Mouse (Mus musculus) ES-E14 (cell line): ENCODE measurements around the gene Ahsg. TPM values are rescaled to one million over a fixed set of nuclear protein-coding genes. Genes with fewer than 3 reads are reported as not detected.
A peak's percentile ranks its signal among the peaks of the same experiment; 100 is the strongest.

Experiments used
- DNase-seq: peaks from one replicate; pipeline ENCODE4 v3.0.0-alpha.2; 2013; ENCODE audit warnings: low read depth, low spot score
- H3K27ac ChIP-seq: 2 replicates; pipeline ENCODE4 v1.5.1; 2012; ENCODE audit warnings: low read depth, mild to moderate bottlenecking, low read length, moderate library complexity, mixed read lengths; ENCODE audit not compliant: poor library complexity, insufficient read depth, severe bottlenecking
- H3K36me3 ChIP-seq: 2 replicates; pipeline ENCODE4 v1.6.1; 2012; ENCODE audit warnings: mild to moderate bottlenecking, low read length, moderate library complexity, mixed read lengths; ENCODE audit not compliant: control insufficient read depth, poor library complexity, insufficient read depth, severe bottlenecking
- H3K4me1 ChIP-seq, 2 experiments: fragments of 150-350 bp in 1 of 2; sonication (generic) in 1 of 2; 2 replicates each; pipeline ENCODE4 v1.6.1; 2012; ENCODE audit warnings: low read length in 2 of 2, mild to moderate bottlenecking in 1 of 2, mixed read lengths in 1 of 2; ENCODE audit not compliant: control insufficient read depth in 2 of 2, insufficient read depth in 2 of 2, poor library complexity in 1 of 2
- H3K4me3 ChIP-seq, 2 experiments: fragments of 150-350 bp in 1 of 2; sonication (generic) in 1 of 2; 2 replicates each; pipeline ENCODE4 v1.5.1; 2012; ENCODE audit warnings: low read length in 2 of 2, low read depth in 1 of 2, mild to moderate bottlenecking in 1 of 2, mixed read lengths in 1 of 2; ENCODE audit not compliant: insufficient read depth in 1 of 2, poor library complexity in 1 of 2, severe bottlenecking in 1 of 2
- H3K9ac ChIP-seq: 2 replicates; pipeline ENCODE4 v1.6.1; 2012; ENCODE audit warnings: low read depth, mild to moderate bottlenecking, low read length, mixed read lengths; ENCODE audit not compliant: poor library complexity, insufficient read depth, severe bottlenecking
- H3K9me3 ChIP-seq: fragments of 150-350 bp; sonication (generic); 2 replicates; pipeline ENCODE4 v1.6.1; 2012; ENCODE audit warnings: low read depth, mild to moderate bottlenecking, low read length; ENCODE audit not compliant: control insufficient read depth, insufficient read depth
- CHD2 ChIP-seq: IDR thresholded peaks from 2 replicates; pipeline ENCODE4 v1.6.1; 2014; ENCODE audit warnings: mild to moderate bottlenecking, low read depth, low read length, inconsistent platforms
- HCFC1 ChIP-seq: IDR thresholded peaks from 2 replicates; pipeline ENCODE4 v1.6.1; 2012; ENCODE audit warnings: low read length, inconsistent platforms, borderline replicate concordance; ENCODE audit not compliant: insufficient read depth
- MAFK ChIP-seq: IDR thresholded peaks from 2 replicates; pipeline ENCODE4 v1.6.1; 2014; ENCODE audit warnings: mild to moderate bottlenecking, low read depth, low read length, inconsistent platforms; ENCODE audit not compliant: insufficient read depth
- ZC3H11A ChIP-seq: IDR thresholded peaks from 2 replicates; pipeline ENCODE4 v1.6.1; 2012; ENCODE audit warnings: low read depth, mild to moderate bottlenecking, inconsistent platforms, low read length, borderline replicate concordance
- ZNF384 ChIP-seq: IDR thresholded peaks from 2 replicates; pipeline ENCODE4 v1.6.1; 2012; ENCODE audit warnings: low read depth, low read length, inconsistent platforms
- in situ Hi-C, 2 experiments: fragments of 600-800 bp; cut with MboI; formaldehyde crosslinking; loops; one replicate each; pipeline ENCODE4 v1.15.1; 2025; ENCODE audit warnings: low sequenced_read_pairs in 2 of 2, inconsistent platforms in 1 of 2; ENCODE audit not compliant: unreplicated experiment in 2 of 2
- total RNA-seq: library from RNA; depleted of rRNA; stranded (reverse); fragments of 300-350 nt; gene quantifications from 2 replicates; pipeline ENCODE4 v1.2.3, GENCODE M21; 2012

Ahsg gene
- total RNA-seq, 1 experiment, result 1.8 TPM

DNA sequence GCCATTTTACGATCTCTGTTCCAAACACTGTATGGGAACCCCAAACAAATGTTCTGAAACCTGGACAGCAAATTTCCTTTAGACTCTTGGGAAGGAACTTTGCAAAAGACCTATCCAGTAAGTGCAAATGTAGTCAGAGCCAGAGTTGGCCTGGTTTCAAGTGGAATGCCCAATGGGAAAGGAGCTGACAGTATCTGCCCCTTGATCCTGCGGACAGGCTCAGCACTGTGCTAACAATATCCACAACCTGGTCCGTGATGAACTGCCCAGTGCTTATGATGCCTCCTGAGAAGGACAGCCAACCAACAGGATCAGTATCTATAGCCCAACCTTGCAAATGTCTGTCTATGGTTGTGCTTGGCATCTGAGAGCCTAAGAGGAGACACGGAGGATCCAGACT, 45.6 kb upstream of the Ahsg start:
- Histone ChIP-seq H3K9ac (no peak overlapping the region), H3K9me3 (no peaks in the 10 kb centered on the region), H3K27ac (no peak overlapping the region), H3K4me1 (no peaks in the 10 kb centered on the region), H3K36me3 (no peaks in the 10 kb centered on the region; the same call in 1 of the 2 replicates), H3K4me3 (no peak overlapping the region)
- in situ Hi-C loops, result no loop called here
- TF ChIP-seq MAFK (no peak), ZC3H11A (no peak), ZNF384 (no peak), CHD2 (no peak), HCFC1 (no peak)
- DNase-seq, result no peak

- Histone ChIP-seq H3K9ac (no peak overlapping the region), H3K9me3 (no peaks in the 10 kb centered on the region), H3K4me3 (no peak overlapping the region), H3K4me1 (no peaks in the 10 kb centered on the region), H3K36me3 (no peaks in the 10 kb centered on the region), H3K27ac (no peak overlapping the region)
- in situ Hi-C loops, result no loop called here
- TF ChIP-seq ZNF384, result no peak
- TF ChIP-seq HCFC1, result no peak
- no peak for TF ChIP-seq MAFK
- no peak for TF ChIP-seq CHD2
- TF ChIP-seq ZC3H11A, result no peak
- DNase-seq, result no peak
These were observed 43.4 kb upstream of the Ahsg start for GRCm38 (mm10) chr16:22847686-22848085.

- in situ Hi-C loops, result no loop called here
- TF ChIP-seq MAFK (no peak), CHD2 (no peak), ZC3H11A (no peak), HCFC1 (no peak), ZNF384 (no peak)
- H3K9ac ChIP-seq, result no peak overlapping the region
- H3K9me3 ChIP-seq, result no peaks in the 10 kb centered on the region
- H3K4me3 ChIP-seq, result no peak overlapping the region
- H3K27ac ChIP-seq, result no peak overlapping the region
- no peaks in the 10 kb centered on the region for H3K4me1 ChIP-seq
- peaks cover 2% of the 10 kb centered on the region; the same call in 1 of the 2 replicates for H3K36me3 ChIP-seq
- DNase-seq, result no peak
These were observed 42.7 kb upstream of the Ahsg start for GRCm38 (mm10) chr16:22848331-22848730.

DNA sequence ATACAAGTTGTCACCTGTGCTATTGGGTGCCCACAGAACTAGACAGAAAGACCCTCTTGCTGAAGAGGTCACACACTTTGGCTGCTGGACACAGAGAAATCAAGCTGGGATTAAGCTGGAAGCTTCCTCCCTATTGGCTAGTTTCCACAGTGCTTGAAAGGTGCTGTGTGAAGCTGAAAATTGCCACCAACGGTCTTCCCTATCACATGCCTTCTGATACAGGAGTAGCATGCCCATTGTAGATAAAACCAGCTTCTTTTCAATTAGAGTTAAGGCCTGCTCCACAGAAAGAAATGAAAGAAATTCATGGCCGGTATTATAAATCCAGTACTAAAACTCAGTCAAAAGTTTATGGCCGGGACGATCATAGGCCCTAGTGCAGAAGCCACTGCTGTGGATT, 38.4 kb upstream of the Ahsg start:
- DNase-seq, result no peak
- Histone ChIP-seq H3K4me1 (0 out of 4 replicates have a peak, but pooled peaks cover 0 to 2% of the 10 kb centered on the region in 2 experiments), H3K9me3 (no peaks in the 10 kb centered on the region), H3K27ac (no peak overlapping the region), H3K4me3 (no peak overlapping the region), H3K36me3 (peaks cover 4% of the 10 kb centered on the region; the same call in 1 of the 2 replicates), H3K9ac (no peak overlapping the region)
- in situ Hi-C loops, result no loop called here
- TF ChIP-seq HCFC1 (no peak), CHD2 (no peak), ZNF384 (no peak), ZC3H11A (no peak), MAFK (no peak)

- in situ Hi-C loops, result no loop called here
- Histone ChIP-seq H3K9ac (peak overlapping the region; percentile 77; the same call in 1 of the 2 replicates), H3K9me3 (no peaks in the 10 kb centered on the region), H3K27ac (no peak overlapping the region), H3K4me1 (peaks cover 2 to 3% of the 10 kb centered on the region in 2 experiments; a peak in 2 of 4 replicates), H3K4me3 (peak overlapping the region; percentile 75 to 95), H3K36me3 (peaks cover 4% of the 10 kb centered on the region; the same call in 1 of the 2 replicates)
- TF ChIP-seq ZNF384 (no peak), ZC3H11A (no peak), MAFK (no peak), HCFC1 (no peak), CHD2 (no peak)
- DNase-seq, result no peak
These were observed 34.3 kb upstream of the Ahsg start for GRCm38 (mm10) chr16:22856773-22857172.
